Mouse (Mus musculus) thymus, adult 2 months (tissue): Measurements from ENCODE around the gene Myo1c. TPM values are rescaled to one million over a fixed set of nuclear protein-coding genes. Genes with fewer than 3 reads are reported as not detected.
A peak's percentile ranks its signal among the peaks of the same experiment; 100 is the strongest.

Experiments
- DNase-seq: peaks from one replicate; pipeline ENCODE4 v3.0.0; 2021
- H3K27ac ChIP-seq: fragments of 200-500 bp; 2 replicates; pipeline ENCODE4 v1.5.1; 2012; ENCODE audit warnings: low read length, control low read depth; ENCODE audit not compliant: control insufficient read depth, insufficient read depth
- H3K27me3 ChIP-seq: fragments of 200-500 bp; 2 replicates; pipeline ENCODE4 v1.6.1; 2012; ENCODE audit warnings: mild to moderate bottlenecking, low read length, moderate library complexity, mixed read lengths; ENCODE audit not compliant: control insufficient read depth, insufficient read depth
- H3K36me3 ChIP-seq: fragments of 200-500 bp; 2 replicates; pipeline ENCODE4 v1.6.1; 2012; ENCODE audit warnings: mild to moderate bottlenecking, low read length, moderate library complexity; ENCODE audit not compliant: control insufficient read depth, insufficient read depth
- H3K4me1 ChIP-seq: fragments of 200-500 bp; replicated peaks from 2 replicates; pipeline ENCODE4 v1.6.1; 2012; ENCODE audit warnings: low read length; ENCODE audit not compliant: control insufficient read depth, insufficient read depth
- H3K4me3 ChIP-seq: fragments of 200-500 bp; 2 replicates; pipeline ENCODE4 v1.5.1; 2012; ENCODE audit warnings: mild to moderate bottlenecking, low read length, control low read depth, moderate library complexity; ENCODE audit not compliant: control insufficient read depth, insufficient read depth
- CTCF ChIP-seq: fragments of 200-500 bp; IDR thresholded peaks from 2 replicates; pipeline ENCODE4 v1.5.1; 2012; ENCODE audit warnings: mild to moderate bottlenecking, control low read depth, low read length, moderate library complexity, borderline replicate concordance; ENCODE audit not compliant: control insufficient read depth, poor library complexity, insufficient read depth; ENCODE audit errors: extremely low read depth
- POLR2A ChIP-seq: fragments of 200-500 bp; IDR thresholded peaks from 2 replicates; pipeline ENCODE4 v1.6.1; 2012; ENCODE audit warnings: mild to moderate bottlenecking, low read length, control low read depth, moderate library complexity; ENCODE audit not compliant: control insufficient read depth, poor library complexity, insufficient read depth; ENCODE audit errors: extremely low read depth
- WGBS: fragments of 180-500 bp; shearing (Covaris S2); methylation state at CpG from one replicate; pipeline ENCODE4 v1.1.7; 2018; 5-methylcytosine and 5-hydroxymethylcytosine counted together
- polyA plus RNA-seq: library from polyadenylated mRNA; depleted of rRNA; stranded (reverse); fragments of >200 nt; gene quantifications from 2 replicates; pipeline ENCODE4 v1.2.3, GENCODE M21; 2012; rRNA removed

Myo1c gene
- polyA plus RNA-seq, 1 experiment = 90.2 TPM

GRCm38 (mm10) chr11:75702761-75703160 is 52.5 kb downstream of the Myo1c start:
- Histone ChIP-seq H3K4me1 (0 out of 2 replicates have a peak, but pooled peaks cover 1% of the 10 kb centered on the region), H3K27me3 (no peaks in the 10 kb centered on the region), H3K4me3 (no peak overlapping the region), H3K27ac (no peak overlapping the region), H3K36me3 (peaks cover 53% of the 10 kb centered on the region)
- no peak for DNase-seq
- TF ChIP-seq CTCF (no peak), POLR2A (no peak)
- WGBS = 97% methylated on average over 6 of the region's 6 CpGs

DNA sequence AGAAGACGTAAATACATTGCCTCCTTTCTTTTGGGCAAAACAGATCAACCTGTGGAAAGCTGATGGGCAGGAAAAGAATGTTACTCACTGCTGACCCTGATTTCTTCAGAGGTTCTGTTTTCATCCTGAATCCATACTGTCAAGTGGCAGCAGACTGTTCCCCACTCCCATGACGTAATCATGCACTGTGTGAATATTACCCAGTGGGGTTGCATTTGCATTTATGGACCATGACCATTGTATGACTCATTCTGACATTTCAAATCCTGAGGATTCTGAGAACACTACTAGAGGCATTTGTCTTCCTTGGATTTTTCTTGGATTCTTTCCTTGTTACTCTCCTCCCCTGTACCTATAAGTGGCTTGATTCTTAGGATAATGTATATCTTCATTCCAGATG is 53.4 kb downstream of the Myo1c start:
- no peak for DNase-seq
- WGBS = 99% methylated on average over 2 of the region's 2 CpGs
- TF ChIP-seq POLR2A (no peak), CTCF (no peak)
- no peaks in the 10 kb centered on the region for H3K4me1 ChIP-seq
- H3K36me3 ChIP-seq = peaks cover 45% of the 10 kb centered on the region
- no peak overlapping the region for H3K4me3 ChIP-seq
- H3K27ac ChIP-seq = no peak overlapping the region
- no peaks in the 10 kb centered on the region for H3K27me3 ChIP-seq

GRCm38 (mm10) chr11:75713949-75714348 is 63.6 kb downstream of the Myo1c start:
- no peaks in the 10 kb centered on the region for H3K27me3 ChIP-seq
- H3K27ac ChIP-seq = no peak overlapping the region
- H3K36me3 ChIP-seq = no peaks in the 10 kb centered on the region
- DNase-seq = peak; percentile 15
- no peaks in the 10 kb centered on the region for H3K4me1 ChIP-seq
- 95% methylated on average over 1 of the region's 1 CpGs for WGBS
- TF ChIP-seq CTCF (no peak), POLR2A (no peak)
- H3K4me3 ChIP-seq = no peak overlapping the region

- no peak overlapping the region for H3K4me3 ChIP-seq
- TF ChIP-seq POLR2A (no peak), CTCF (no peak)
Measured at GRCm38 (mm10) chr11:75715556-75715955, 65.3 kb downstream of the Myo1c start.

GRCm38 (mm10) chr11:75716661-75717325 is 66.5 kb downstream of the Myo1c start:
- Histone ChIP-seq H3K4me3 (no peak overlapping the region), H3K4me1 (no peaks in the 10 kb centered on the region), H3K27ac (no peak overlapping the region), H3K27me3 (no peaks in the 10 kb centered on the region), H3K36me3 (no peaks in the 10 kb centered on the region)
- TF ChIP-seq CTCF (no peak), POLR2A (no peak)
- no peak for DNase-seq
- WGBS = 90% methylated on average over 7 of the region's 8 CpGs

More at GRCm38 (mm10) chr11:75715556-75715955, 65.3 kb downstream of the Myo1c start:
- WGBS = 91% methylated on average over 12 of the region's 12 CpGs
- Histone ChIP-seq H3K4me1 (no peaks in the 10 kb centered on the region), H3K27ac (no peak overlapping the region), H3K27me3 (no peaks in the 10 kb centered on the region), H3K36me3 (no peaks in the 10 kb centered on the region)
- no peak for DNase-seq

DNA sequence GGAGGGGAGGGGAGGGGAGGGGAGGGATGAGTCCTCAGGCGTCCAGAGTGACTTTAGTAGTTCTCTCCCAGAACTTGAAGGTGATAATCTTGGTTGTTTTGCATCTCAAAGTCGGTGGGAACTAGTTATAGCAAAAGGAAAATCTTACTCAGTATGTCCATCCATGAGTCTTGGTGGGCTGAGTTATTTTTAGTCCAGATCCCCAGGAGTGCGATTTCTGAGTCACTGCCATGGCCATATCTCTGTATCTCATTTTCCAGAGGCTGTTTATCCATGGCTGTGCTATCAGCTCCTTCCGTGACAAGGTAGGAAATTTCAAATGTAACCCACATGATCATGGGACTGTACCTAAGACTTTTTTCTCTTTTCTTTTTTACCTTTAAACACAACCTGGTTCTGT is 72.0 kb downstream of the Myo1c start:
- Histone ChIP-seq H3K4me1 (no peaks in the 10 kb centered on the region), H3K27ac (no peak overlapping the region), H3K36me3 (no peaks in the 10 kb centered on the region), H3K27me3 (no peaks in the 10 kb centered on the region), H3K4me3 (no peak overlapping the region)
- WGBS = 64% methylated on average over 4 of the region's 4 CpGs
- DNase-seq = no peak
- TF ChIP-seq POLR2A (no peak), CTCF (no peak)

Other genes with a start within 250 kb of the Myo1c start
- gene Serpinf1, start 227.8 kb upstream of the Myo1c start, polyA plus RNA-seq = 43.4 and 46.7 TPM in 2 replicates
- 1.4 and 3.1 TPM in 2 replicates for gene Serpinf2, start 210.9 kb upstream of the Myo1c start, polyA plus RNA-seq
- gene Wdr81, start 195.8 kb upstream of the Myo1c start, polyA plus RNA-seq = 52.1 and 53.7 TPM in 2 replicates
- gene Tlcd2, start 188.8 kb upstream of the Myo1c start, polyA plus RNA-seq = 13.0 and 14.4 TPM in 2 replicates
- gene Prpf8, start 163.7 kb upstream of the Myo1c start, polyA plus RNA-seq = 142 and 161 TPM in 2 replicates
- gene Rilp, start 140.4 kb upstream of the Myo1c start, polyA plus RNA-seq = 3.0 and 3.2 TPM in 2 replicates
- gene Scarf1, start 137.0 kb upstream of the Myo1c start, polyA plus RNA-seq = 4.7 and 4.8 TPM in 2 replicates
- 207 and 214 TPM in 2 replicates for gene Slc43a2, start 118.8 kb upstream of the Myo1c start, polyA plus RNA-seq
- gene Pitpna, start 62.4 kb upstream of the Myo1c start, polyA plus RNA-seq = 99.7 and 108 TPM in 2 replicates
- 149 and 164 TPM in 2 replicates for gene Inpp5k, start 19.5 kb upstream of the Myo1c start, polyA plus RNA-seq
- 46.7 and 85.4 TPM in 2 replicates for gene Crk, start 28.8 kb downstream of the Myo1c start, polyA plus RNA-seq
- gene Ywhae, start 82.4 kb downstream of the Myo1c start, polyA plus RNA-seq = 170 and 177 TPM in 2 replicates
- gene Doc2b, start 145.5 kb downstream of the Myo1c start, polyA plus RNA-seq = 0.24 and 0.31 TPM in 2 replicates